Mouse (Mus musculus): ENCODE measurements around the gene Ank3.

DNA sequence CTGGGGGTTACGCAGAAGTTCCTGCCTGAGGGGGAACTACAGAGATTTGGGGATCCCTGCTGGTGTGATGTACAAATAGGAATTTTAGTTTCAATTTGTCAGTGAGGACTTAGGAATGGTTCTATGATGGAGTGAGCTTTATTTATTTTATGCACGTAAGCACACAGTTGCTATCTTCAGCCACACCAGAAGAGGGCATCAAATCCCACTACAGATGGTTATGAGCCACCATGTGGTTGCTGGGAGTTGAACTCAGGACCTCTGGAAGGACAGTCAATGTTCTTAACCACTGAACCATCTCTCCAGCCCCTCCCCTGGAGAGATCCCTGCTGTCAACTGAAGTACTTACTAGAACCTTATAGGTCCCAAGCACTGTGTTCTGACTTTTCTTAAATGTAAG lies 255.6 kb downstream of the Ank3 start:
- TF ChIP-seq CTCF (IDR thresholded peaks at IDR 0.05; ENCODE audit: low read depth) (no peak), EP300 (IDR thresholded peaks at IDR 0.05; ENCODE audit: low read depth) (no peak)
